Mouse (Mus musculus) layer of hippocampus, adult 8-10 months (tissue): ENCODE results near the gene Coro1a. TPM values are rescaled to one million over a fixed set of nuclear protein-coding genes. Genes with fewer than 3 reads are reported as not detected.
"Not testable (repeated sequence)": the region's sequence is repeated elsewhere in the genome, so short reads cannot be mapped to it uniquely, and the experiment has no call there.

Source experiments
- DNase-seq, 2 experiments: peaks; one replicate each; pipeline ENCODE4 v3.0.0; 2022; ENCODE audit warnings: low spot score in 2 of 2
- total RNA-seq, 4 experiments: library from RNA; stranded (reverse); gene quantifications; 2 replicates each; pipeline ENCODE4 v1.2.4; 2022

Coro1a gene
- total RNA-seq, 4 experiments from 2014 or later: 119 to 166 (median 141) TPM

GRCm38 (mm10) chr7:126689021-126689420, 18.6 kb downstream of the Coro1a start:
- DNase-seq: no peak

GRCm38 (mm10) chr7:126688156-126688555, 19.4 kb downstream of the Coro1a start:
- not testable (repeated sequence) for DNase-seq

GRCm38 (mm10) chr7:126681221-126681620, 26.4 kb downstream of the Coro1a start:
- DNase-seq: no peak

- no peak for DNase-seq
Measured at GRCm38 (mm10) chr7:126679683-126680082, 27.9 kb downstream of the Coro1a start.

GRCm38 (mm10) chr7:126678545-126679341, 28.8 kb downstream of the Coro1a start:
- DNase-seq: no peak

- DNase-seq: no peak
Measured at GRCm38 (mm10) chr7:126676631-126677220, 30.9 kb downstream of the Coro1a start.

- no peak for DNase-seq
Measured at GRCm38 (mm10) chr7:126676207-126676606, 31.4 kb downstream of the Coro1a start, which contains the start of gene Sult1a1. Sult1a1 (minus strand) TSS chr7:126676432.

GRCm38 (mm10) chr7:126675104-126675503, 32.5 kb downstream of the Coro1a start:
- DNase-seq: no peak

GRCm38 (mm10) chr7:126672111-126672510, 35.5 kb downstream of the Coro1a start:
- no peak for DNase-seq

- DNase-seq: no peak
Measured at GRCm38 (mm10) chr7:126670152-126670551, 37.4 kb downstream of the Coro1a start.

GRCm38 (mm10) chr7:126668452-126668851, 39.1 kb downstream of the Coro1a start:
- no peak for DNase-seq

GRCm38 (mm10) chr7:126667495-126668090, 40.0 kb downstream of the Coro1a start:
- no peak for DNase-seq

- DNase-seq: no peak
Measured at GRCm38 (mm10) chr7:126665269-126665668, 42.3 kb downstream of the Coro1a start.

- no peak for DNase-seq
Measured at GRCm38 (mm10) chr7:126663646-126664045, 43.9 kb downstream of the Coro1a start.

- no peak for DNase-seq
Measured at GRCm38 (mm10) chr7:126659771-126660170, 47.8 kb downstream of the Coro1a start.

- no peak for DNase-seq
Measured at GRCm38 (mm10) chr7:126657522-126657921, 50.1 kb downstream of the Coro1a start.

GRCm38 (mm10) chr7:126655695-126656094, 51.9 kb downstream of the Coro1a start:
- DNase-seq: no peak

- DNase-seq: no peak
Measured at GRCm38 (mm10) chr7:126653991-126654390, 53.6 kb downstream of the Coro1a start.

- DNase-seq: no peak
Measured at GRCm38 (mm10) chr7:126650852-126651251, 56.7 kb downstream of the Coro1a start.
